ENCODE assay signal across 22 mouse cellular contexts in the genomic region with DNA sequence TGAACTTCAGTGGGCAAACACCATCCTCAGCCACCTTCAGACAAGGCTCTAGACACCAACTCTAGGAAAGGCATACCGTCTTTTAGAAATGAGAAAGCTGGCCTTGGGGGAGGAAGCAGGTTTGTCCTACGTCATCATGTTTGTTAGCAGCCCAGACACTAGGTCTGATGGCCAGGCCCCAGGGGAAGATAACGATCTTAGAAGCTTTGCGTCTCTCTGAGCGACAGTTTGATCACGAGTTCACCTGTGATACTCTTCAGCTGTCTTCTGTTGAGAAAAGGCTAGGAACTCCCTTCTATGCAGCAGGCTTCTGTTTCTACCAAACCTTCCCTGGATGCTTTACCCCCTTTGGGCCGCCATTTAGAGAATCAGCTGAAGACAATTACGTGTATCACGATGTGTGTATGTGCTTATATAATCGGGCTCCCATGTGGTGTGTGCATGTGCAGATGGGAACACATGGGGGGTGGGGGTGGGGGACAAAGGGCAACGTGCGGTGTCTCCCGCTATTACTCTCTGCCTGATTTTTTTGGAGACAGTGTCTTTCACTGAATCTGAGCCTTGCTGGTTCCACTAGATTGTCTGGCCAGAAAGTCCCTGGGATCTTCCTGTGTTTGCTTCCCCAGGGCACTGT. TPM values are rescaled to one million over a fixed set of nuclear protein-coding genes. Genes with fewer than 3 reads are reported as not detected.
A peak's percentile ranks its signal among the peaks of the same experiment; 100 is the strongest.
DNase-seq lines count a peak whose midpoint lies in the region; ATAC-seq lines count a peak whose summit lies in the region.
"Had no signal": no experiment of that assay in that cellular context is flagged by ENCODE, and none has a peak within 500 bp of the region (broad histone marks: within the 10 kb centered on the region; RNA-seq: fewer than 3 reads in every experiment).

No protein-coding gene starts in this region.

- WGBS in midbrain, embryonic 11.5 days, result 94% methylated on average over 13 of the region's 13 CpGs
- WGBS in midbrain, embryonic 16.5 days, result 89% methylated on average over 13 of the region's 13 CpGs
- 86% methylated on average over 13 of the region's 13 CpGs for WGBS in hindbrain, embryonic 11.5 days

- no peaks in the 10 kb centered on the region for H3K36me3 ChIP-seq in midbrain, embryonic 11.5 days (ENCODE audit: control insufficient read depth, insufficient read depth, low read length)
- no peaks in the 10 kb centered on the region for H3K36me3 ChIP-seq in midbrain, embryonic 16.5 days (ENCODE audit: control insufficient read depth, insufficient read depth, low read length)
- H3K36me3 ChIP-seq in hindbrain, embryonic 11.5 days (ENCODE audit: control insufficient read depth, insufficient read depth, low read length), result no peaks in the 10 kb centered on the region
- H3K36me3 ChIP-seq: embryonic facial prominence, embryonic 10.5 days; hindbrain, embryonic 15.5 days; intestine, embryonic 15.5 days; limb, embryonic 13.5 days; lung, embryonic 15.5 days; midbrain, embryonic 10.5 days had no signal

- no peak overlapping the region for H3K27ac ChIP-seq in midbrain, embryonic 11.5 days (ENCODE audit: low read depth, low read length)
- H3K27ac ChIP-seq in midbrain, embryonic 16.5 days (ENCODE audit: low read length), result no peak overlapping the region
- H3K27ac ChIP-seq in hindbrain, embryonic 11.5 days (ENCODE audit: low read depth, low read length), result no peak overlapping the region
- H3K27ac ChIP-seq: embryonic facial prominence, embryonic 10.5 days; hindbrain, embryonic 15.5 days; intestine, embryonic 15.5 days; limb, embryonic 13.5 days; lung, embryonic 15.5 days; midbrain, embryonic 10.5 days had no signal

- no peak overlapping the region for H3K9ac ChIP-seq in midbrain, embryonic 11.5 days (ENCODE audit: low read length)
- H3K9ac ChIP-seq in midbrain, embryonic 16.5 days (ENCODE audit: low read depth, low read length), result no peak overlapping the region
- no peak overlapping the region for H3K9ac ChIP-seq in hindbrain, embryonic 11.5 days (ENCODE audit: low read depth, low read length)
- H3K9ac ChIP-seq: hindbrain, embryonic 15.5 days; intestine, embryonic 15.5 days; limb, embryonic 13.5 days; lung, embryonic 15.5 days had no signal

- no peaks in the 10 kb centered on the region for H3K27me3 ChIP-seq in midbrain, embryonic 11.5 days (ENCODE audit: control insufficient read depth, insufficient read depth, low read length)
- no peaks in the 10 kb centered on the region for H3K27me3 ChIP-seq in midbrain, embryonic 16.5 days (ENCODE audit: control insufficient read depth, insufficient read depth, low read depth, low read length)
- no peaks in the 10 kb centered on the region for H3K27me3 ChIP-seq in hindbrain, embryonic 11.5 days (ENCODE audit: control insufficient read depth, insufficient read depth, low read length)
- H3K27me3 ChIP-seq: hindbrain, embryonic 15.5 days; intestine, embryonic 15.5 days; limb, embryonic 13.5 days; lung, embryonic 15.5 days had no signal

- H3K4me2 ChIP-seq in midbrain, embryonic 11.5 days, result no peak overlapping the region
- H3K4me2 ChIP-seq in midbrain, embryonic 16.5 days (ENCODE audit: low read length), result no peak overlapping the region
- no peak overlapping the region for H3K4me2 ChIP-seq in hindbrain, embryonic 11.5 days (replicated peaks; ENCODE audit: low read depth, low read length)
- H3K4me2 ChIP-seq: limb, embryonic 13.5 days; lung, embryonic 15.5 days had no signal

- H3K9me3 ChIP-seq in midbrain, embryonic 11.5 days (ENCODE audit: control insufficient read depth, low read length), result no peaks in the 10 kb centered on the region
- no peaks in the 10 kb centered on the region for H3K9me3 ChIP-seq in midbrain, embryonic 16.5 days (replicated peaks; ENCODE audit: control insufficient read depth, low read length, poor library complexity, severe bottlenecking)
- H3K9me3 ChIP-seq in hindbrain, embryonic 11.5 days (ENCODE audit: control insufficient read depth, low read length), result no peaks in the 10 kb centered on the region
- H3K9me3 ChIP-seq: embryonic facial prominence, embryonic 10.5 days; hindbrain, embryonic 15.5 days; intestine, embryonic 15.5 days; limb, embryonic 13.5 days; lung, embryonic 15.5 days; midbrain, embryonic 10.5 days had no signal

- no peak for ATAC-seq in CD4-positive, CD25-positive, alpha-beta regulatory T cell, adult 4 months
- no peak for ATAC-seq in midbrain, embryonic 11.5 days (ENCODE audit: low FRiP score)
- no peak for ATAC-seq in midbrain, embryonic 16.5 days
- no peak for ATAC-seq in hindbrain, embryonic 11.5 days (ENCODE audit: low FRiP score)
- ATAC-seq in monocyte, adult 5-6 weeks (replicated peaks; ENCODE audit: insufficient number of reproducible peaks, low FRiP score, low TSS enrichment, poor library complexity, severe bottlenecking), result no peak
- ATAC-seq: intestine, embryonic 15.5 days had no signal

- peak; percentile 35 for DNase-seq in CD4-positive, CD25-positive, alpha-beta regulatory T cell, adult 2 months (ENCODE audit: low read depth, low spot score)
- DNase-seq in midbrain, embryonic 11.5 days (ENCODE audit: low spot score, missing footprints), result peak; percentile 79
- DNase-seq in natural killer cell, adult 2 months (ENCODE audit: low spot score in 2 of 2), result peak; percentile 20 to 28
- DNase-seq in hindbrain, embryonic 11.5 days (ENCODE audit: low spot score), result no peak
- DNase-seq: cerebellum, adult 11 months; cerebellum, adult 9-11 months; gastrocnemius, postnatal 36 days; heart, postnatal 4 days; kidney, postnatal 25 days; thymus, postnatal 25 days had no signal

- no peaks in the 10 kb centered on the region for H3K4me1 ChIP-seq in midbrain, embryonic 11.5 days (ENCODE audit: control insufficient read depth, insufficient read depth, low read length)
- peaks cover 3% of the 10 kb centered on the region; the same call in 1 of the 2 replicates for H3K4me1 ChIP-seq in midbrain, embryonic 16.5 days (ENCODE audit: control insufficient read depth, insufficient read depth, low read length)
- H3K4me1 ChIP-seq in hindbrain, embryonic 11.5 days (replicated peaks; ENCODE audit: control insufficient read depth, insufficient read depth, low read length), result no peaks in the 10 kb centered on the region

- no peak overlapping the region for H3K4me3 ChIP-seq in midbrain, embryonic 11.5 days (ENCODE audit: low read depth, low read length)
- H3K4me3 ChIP-seq in midbrain, embryonic 16.5 days (ENCODE audit: low read depth, low read length), result no peak overlapping the region
- no peak overlapping the region for H3K4me3 ChIP-seq in hindbrain, embryonic 11.5 days (ENCODE audit: low read depth, low read length)
- H3K4me3 ChIP-seq: embryonic facial prominence, embryonic 10.5 days; hindbrain, embryonic 15.5 days; intestine, embryonic 15.5 days; limb, embryonic 13.5 days; lung, embryonic 15.5 days; midbrain, embryonic 10.5 days had no signal

RNA-seq across cellular contexts. Expression of a gene that starts 1.6 kb away (rescaled TPM):
- polyA plus RNA-seq in CD4-positive, CD25-positive, alpha-beta regulatory T cell, adult 4 months (2017; shearing (Covaris generic)), result 1 to 10 TPM; 1.5 to 4.2 TPM
- 1.5 and 4.6 TPM in 2 replicates for polyA plus RNA-seq in midbrain, embryonic 11.5 days (2014; fragmentation: Nextera tagmentation; extraction: Ambion mirVana)
- 2.2 and 2.3 TPM in 2 replicates for polyA plus RNA-seq in midbrain, embryonic 16.5 days (2015; fragmentation: Nextera tagmentation; extraction: Ambion mirVana)
- polyA plus RNA-seq in hindbrain, embryonic 11.5 days (2014; fragmentation: Nextera tagmentation; extraction: Ambion mirVana), result 0.21 and 1.6 TPM in 2 replicates
- total RNA-seq in monocyte, adult 5-6 weeks (2017), result not detected in 3 replicates
- polyA plus RNA-seq: cortical plate, adult 2 months; hindbrain, embryonic 15.5 days; midbrain, embryonic 10.5 days; neural tube, embryonic 11.5 days; stomach, embryonic 14.5 days had no signal

RNA-seq across cellular contexts. Expression of a gene that starts 1.8 kb away (rescaled TPM):
- 1 to 10 TPM; 3.0 to 5.8 TPM for polyA plus RNA-seq in CD4-positive, CD25-positive, alpha-beta regulatory T cell, adult 4 months (2017; shearing (Covaris generic))
- polyA plus RNA-seq in midbrain, embryonic 11.5 days (2014; fragmentation: Nextera tagmentation; extraction: Ambion mirVana), result 18.0 and 18.7 TPM in 2 replicates
- 23.5 and 26.7 TPM in 2 replicates for polyA plus RNA-seq in midbrain, embryonic 16.5 days (2015; fragmentation: Nextera tagmentation; extraction: Ambion mirVana)
- polyA plus RNA-seq in hindbrain, embryonic 11.5 days (2014; fragmentation: Nextera tagmentation; extraction: Ambion mirVana), result 20.8 and 25.8 TPM in 2 replicates
- total RNA-seq in monocyte, adult 5-6 weeks (2017), result 160 to 219 TPM (median 198 TPM) in 3 replicates

RNA-seq across cellular contexts. Expression of a gene that starts 26.6 kb away (rescaled TPM):
- 10 to 100 TPM; 33.7 to 43.1 TPM for polyA plus RNA-seq in CD4-positive, CD25-positive, alpha-beta regulatory T cell, adult 4 months (2017; shearing (Covaris generic))
- 61.5 and 62.6 TPM in 2 replicates for polyA plus RNA-seq in midbrain, embryonic 11.5 days (2014; fragmentation: Nextera tagmentation; extraction: Ambion mirVana)
- 56.0 and 60.7 TPM in 2 replicates for polyA plus RNA-seq in midbrain, embryonic 16.5 days (2015; fragmentation: Nextera tagmentation; extraction: Ambion mirVana)
- polyA plus RNA-seq in hindbrain, embryonic 11.5 days (2014; fragmentation: Nextera tagmentation; extraction: Ambion mirVana), result 55.0 and 59.4 TPM in 2 replicates
- total RNA-seq in monocyte, adult 5-6 weeks (2017), result 14.5 to 18.0 TPM (median 14.6 TPM) in 3 replicates
